Mouse (Mus musculus) retina, postnatal 7 days (tissue): ENCODE data around the gene Tk1.
A peak's percentile ranks its signal among the peaks of the same experiment; 100 is the strongest.

Experiments
- DNase-seq: peaks from one replicate; pipeline ENCODE4 v3.0.0-alpha.2; 2012; ENCODE audit warnings: low read depth, low spot score

Tk1 gene

DNA sequence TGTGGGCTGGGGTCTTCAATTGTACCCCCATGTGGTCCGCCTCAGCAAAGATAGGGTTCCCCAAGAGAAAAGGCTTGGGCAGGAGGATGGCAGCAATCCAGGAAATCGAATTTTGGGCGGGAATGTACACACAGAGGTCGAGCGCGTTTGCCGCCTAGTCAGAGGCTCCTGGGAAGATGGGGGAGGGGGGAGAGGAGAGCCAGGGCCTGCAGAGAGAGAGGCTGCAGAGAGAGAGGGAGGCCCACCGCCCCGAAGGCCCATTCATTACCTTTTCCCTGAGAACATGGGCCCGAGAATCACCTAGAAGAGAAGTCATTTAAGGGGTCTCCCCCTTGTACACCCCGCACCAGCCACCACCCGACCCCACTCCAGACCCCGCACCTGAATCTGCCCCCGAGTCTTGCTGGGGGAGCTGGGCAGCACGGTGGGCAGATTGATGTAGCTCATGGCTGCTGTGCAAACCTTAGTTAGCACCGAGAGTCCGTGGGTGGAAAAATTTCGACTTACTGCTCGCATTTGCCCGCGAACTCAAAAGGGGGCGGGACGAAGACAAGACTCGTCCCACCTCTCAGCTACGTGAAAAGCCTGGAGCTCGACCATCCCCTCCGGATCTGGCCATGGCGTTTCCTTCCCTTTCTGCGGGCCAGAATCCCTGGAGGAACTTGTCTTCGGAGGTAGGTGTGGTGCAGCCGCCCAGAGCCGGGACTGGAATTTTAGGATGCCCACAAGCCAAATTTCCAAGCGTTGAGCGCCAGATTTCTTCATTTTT is at the start of gene Tk1, which contains the start of gene Afmid:
Tk1 (minus strand) TSS at position 760 of the 769 bp plus-strand sequence.
Afmid (plus strand) TSS at position 592 of the 769 bp plus-strand sequence.
- DNase-seq = no peak

- no peak for DNase-seq
Measured at GRCm38 (mm10) chr11:117875681-117876080, 49.8 kb upstream of the Tk1 start.

GRCm38 (mm10) chr11:117874419-117874818 is 48.5 kb upstream of the Tk1 start:
- DNase-seq = no peak

- DNase-seq = no peak
Measured at GRCm38 (mm10) chr11:117872861-117873608, 47.1 kb upstream of the Tk1 start, which contains the start of gene Tha1. Tha1 (minus strand) TSS chr11:117873481.

DNA sequence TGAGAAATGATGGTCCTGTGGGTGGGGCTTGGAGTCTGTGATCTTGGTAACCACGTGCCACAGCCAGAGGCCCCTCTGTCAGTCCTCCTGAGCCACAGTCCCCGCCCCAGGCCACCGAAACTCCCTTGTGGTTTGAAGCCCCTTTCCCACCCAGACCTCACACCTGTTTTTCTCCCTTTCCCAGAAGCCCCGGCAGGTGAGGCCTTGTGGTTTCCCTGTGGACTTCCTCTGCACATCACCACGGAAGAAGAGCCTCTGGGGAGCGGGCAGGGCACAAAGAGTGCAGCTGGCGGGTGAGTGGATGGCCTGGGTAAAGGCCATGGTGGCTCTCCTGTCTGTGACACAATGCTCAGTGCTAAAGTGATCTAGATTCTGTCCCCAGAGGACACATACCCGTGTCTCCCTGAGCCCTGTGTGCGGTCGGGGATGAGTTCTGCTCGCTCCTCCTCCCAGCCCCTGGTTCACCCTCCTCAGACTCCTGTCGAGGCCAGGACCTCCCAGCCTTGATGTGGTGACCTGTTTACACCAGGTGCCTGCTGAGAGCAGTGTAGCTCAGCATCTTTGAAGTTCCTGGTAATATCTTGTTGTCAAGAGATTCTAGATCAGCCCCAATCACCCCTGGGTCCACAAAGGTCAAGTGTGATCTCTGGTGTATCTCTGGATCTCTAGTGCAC is 46.2 kb upstream of the Tk1 start:
- DNase-seq = no peak

DNA sequence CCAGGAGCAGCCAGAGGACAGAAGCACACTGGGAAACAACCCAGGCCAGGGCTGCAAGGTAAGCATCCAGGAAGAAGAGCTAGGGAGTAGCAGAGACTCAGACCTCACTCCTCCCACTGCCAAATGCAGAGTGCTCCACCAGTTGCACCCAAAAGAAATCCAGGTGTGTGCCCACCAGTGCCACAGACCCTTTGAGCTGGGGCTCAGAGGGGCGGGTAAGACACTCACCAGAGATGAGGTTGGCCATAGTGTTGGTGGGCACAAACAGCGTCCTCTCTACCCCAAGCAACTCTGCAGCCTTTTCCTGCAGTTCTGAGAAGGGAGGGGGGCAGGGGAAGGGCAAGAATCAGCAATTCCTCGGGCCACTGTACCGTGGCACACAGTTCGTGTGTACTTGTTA is 45.5 kb upstream of the Tk1 start:
- DNase-seq = no peak

GRCm38 (mm10) chr11:117870688-117871365 is 44.9 kb upstream of the Tk1 start:
- peak; percentile 84 for DNase-seq

DNA sequence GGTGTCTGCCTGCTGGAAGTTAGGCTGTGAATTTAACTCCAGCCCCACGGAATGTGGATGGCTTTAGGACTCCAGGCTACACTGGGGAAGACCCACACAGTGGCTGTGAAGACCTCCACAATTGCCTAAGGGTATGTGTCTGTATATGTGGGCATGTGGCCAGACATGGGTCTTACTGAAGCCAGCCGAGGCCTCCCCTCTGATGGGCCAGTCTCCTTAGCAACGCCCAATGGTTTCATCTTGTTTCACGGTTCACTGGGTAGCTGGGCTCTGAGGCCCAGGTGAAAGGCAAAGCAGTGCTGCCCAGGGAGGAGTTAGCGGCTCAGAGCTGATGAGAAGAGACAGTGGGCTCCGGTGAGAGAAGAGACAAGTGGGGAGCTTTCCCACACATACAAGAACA is 40.1 kb upstream of the Tk1 start:
- no peak for DNase-seq

- no peak for DNase-seq
Measured at GRCm38 (mm10) chr11:117864805-117865204, 38.9 kb upstream of the Tk1 start.

GRCm38 (mm10) chr11:117863174-117863856 is 37.4 kb upstream of the Tk1 start:
- DNase-seq = no peak

DNA sequence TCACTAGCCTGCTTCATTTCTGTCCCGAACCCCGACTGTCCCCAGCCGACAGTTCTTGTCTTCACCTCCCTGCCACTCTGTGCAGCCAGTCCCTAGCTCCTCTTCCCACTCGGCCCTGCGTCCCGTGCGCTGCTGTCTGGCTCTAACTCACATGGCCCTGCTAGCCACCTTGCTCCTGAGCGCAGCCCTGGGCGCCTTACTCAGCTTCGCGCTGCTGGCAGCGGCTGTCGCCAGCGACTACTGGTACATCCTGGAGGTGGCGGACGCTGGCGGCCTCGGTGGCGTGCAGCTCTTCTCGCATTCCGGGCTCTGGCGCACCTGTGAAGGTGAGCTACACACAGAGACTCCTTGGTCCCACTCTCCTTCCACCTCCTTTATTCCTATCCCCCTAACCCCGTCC is 34.7 kb upstream of the Tk1 start, which contains the start of gene Tmem235:
Tmem235 (plus strand) TSS at position 152 of the 400 bp plus-strand sequence.
- DNase-seq = no peak

DNA sequence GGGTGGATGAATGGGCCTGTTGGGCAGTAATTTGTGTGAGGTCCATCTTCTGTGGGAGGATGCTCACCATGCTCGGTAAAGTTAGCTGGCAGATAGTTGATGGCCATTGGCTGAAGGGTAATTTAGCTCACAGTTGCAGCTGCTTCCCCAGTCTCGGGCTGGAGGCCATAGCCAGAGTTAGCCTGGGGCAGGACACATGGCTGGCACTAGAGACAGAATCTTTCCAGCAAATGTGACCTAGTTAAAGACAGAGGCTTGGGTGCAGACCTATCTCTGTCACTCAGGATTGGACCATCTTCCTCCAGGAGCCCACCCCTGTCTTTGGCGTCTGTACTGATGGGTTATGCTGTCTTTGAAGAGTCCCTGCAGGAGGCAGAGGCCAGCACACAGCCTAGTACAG is 32.5 kb upstream of the Tk1 start:
- no peak for DNase-seq

DNA sequence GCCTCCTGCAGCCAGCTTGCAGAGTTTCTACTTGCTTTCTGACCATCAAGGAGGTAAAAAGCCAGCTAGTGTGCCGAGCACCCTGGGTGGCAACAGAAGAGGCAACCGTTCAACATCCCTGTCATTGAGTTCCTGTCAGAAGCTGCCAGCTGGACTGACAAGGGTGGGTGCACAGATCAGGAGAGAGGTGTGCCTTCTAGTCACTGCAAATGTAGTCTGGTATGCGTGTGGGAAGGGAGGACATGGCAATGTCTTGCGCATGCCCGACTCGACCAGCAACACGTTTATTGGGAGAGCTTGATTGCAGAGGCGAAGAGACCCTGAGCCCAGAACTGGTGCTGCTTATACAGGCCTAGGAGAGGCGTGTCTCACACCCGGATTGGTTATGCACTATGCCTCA is 31.6 kb upstream of the Tk1 start:
- DNase-seq = no peak

DNA sequence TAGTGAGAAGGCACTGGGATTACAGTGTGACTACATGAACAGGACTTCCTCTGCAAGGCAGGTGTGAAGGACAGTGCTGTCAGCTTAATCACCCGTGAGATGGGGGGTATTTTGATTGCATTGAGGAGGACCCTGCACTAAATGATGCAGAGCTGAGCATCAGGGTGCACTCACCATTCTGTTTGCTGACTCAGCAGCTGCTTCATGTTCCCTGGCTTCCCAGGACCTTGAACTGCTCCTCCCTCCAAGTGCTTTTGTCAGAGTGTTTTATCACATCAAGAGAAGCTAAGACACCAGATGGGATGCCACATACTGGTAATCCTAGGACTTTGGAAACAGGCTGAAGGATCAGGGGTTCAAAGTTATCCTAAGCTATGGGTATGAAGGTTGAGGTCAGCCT is 30.1 kb upstream of the Tk1 start:
- DNase-seq = no peak

- no peak for DNase-seq
Measured at GRCm38 (mm10) chr11:117855360-117855759, 29.5 kb upstream of the Tk1 start.

- no peak for DNase-seq
Measured at GRCm38 (mm10) chr11:117854241-117854640, 28.3 kb upstream of the Tk1 start.

GRCm38 (mm10) chr11:117852875-117853274 is 27.0 kb upstream of the Tk1 start:
- DNase-seq = no peak

- peak; percentile 91 for DNase-seq
Measured at GRCm38 (mm10) chr11:117848985-117849671, 23.2 kb upstream of the Tk1 start, which contains the start of gene Birc5. Birc5 (plus strand) TSS chr11:117849251.

- no peak for DNase-seq
Measured at GRCm38 (mm10) chr11:117848271-117848984, 22.5 kb upstream of the Tk1 start.
